Mouse (Mus musculus) spleen, postnatal 14 days (tissue): ENCODE measurements around the gene Grip1.
"Not testable (repeated sequence)": the region's sequence is repeated elsewhere in the genome, so short reads cannot be mapped to it uniquely, and the experiment has no call there.

Experiments used
- DNase-seq, 2 experiments: peaks; one replicate each; pipeline ENCODE4 v3.0.0; 2021 to 2022; ENCODE audit warnings: low spot score in 2 of 2

Grip1 gene

GRCm38 (mm10) chr10:120060579-120061237 is 607.1 kb downstream of the Grip1 start:
- no peak for DNase-seq

DNA sequence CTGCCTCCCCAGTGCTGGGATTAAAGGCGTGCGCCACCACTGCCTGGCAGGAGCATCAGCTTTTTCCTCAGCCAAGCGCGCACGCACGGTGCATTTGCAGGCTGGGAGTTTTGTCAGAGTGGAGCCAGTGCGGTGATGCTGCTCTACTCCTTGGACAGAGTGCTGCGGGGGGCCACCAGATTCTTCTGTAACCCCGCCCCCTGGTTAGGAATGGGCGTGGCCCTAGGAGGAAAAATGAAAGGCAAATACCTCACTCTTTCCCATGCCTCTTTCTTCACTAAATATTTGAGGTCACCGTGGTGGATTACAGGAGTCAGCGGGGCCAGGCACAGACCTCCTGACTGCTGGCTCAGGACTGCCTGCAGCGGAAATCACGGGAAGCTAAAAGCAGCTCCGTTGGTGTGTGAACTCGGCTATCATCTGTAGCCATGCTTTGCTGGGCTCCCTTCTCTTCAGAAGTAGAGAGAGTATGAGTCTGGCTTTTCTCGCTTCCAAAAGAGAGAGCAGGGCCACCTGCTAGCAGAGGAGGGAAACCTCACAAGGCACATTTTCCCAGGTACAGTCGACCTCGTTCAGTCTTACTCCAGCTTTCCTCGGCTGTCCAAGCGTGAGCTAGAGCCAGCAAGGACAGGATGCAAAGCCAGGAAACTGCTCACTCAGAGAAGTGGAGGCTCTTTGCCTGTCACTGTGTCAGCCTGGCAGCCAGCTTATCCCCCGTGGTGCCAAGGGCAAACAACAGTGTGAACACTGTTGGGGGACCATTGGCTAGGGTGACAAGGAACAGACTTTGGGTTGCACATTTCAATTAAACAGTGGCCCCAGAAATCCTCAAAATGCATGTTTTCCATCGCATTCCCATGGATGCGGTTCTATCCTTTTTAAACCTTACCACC is 607.9 kb downstream of the Grip1 start:
- DNase-seq, result no peak

DNA sequence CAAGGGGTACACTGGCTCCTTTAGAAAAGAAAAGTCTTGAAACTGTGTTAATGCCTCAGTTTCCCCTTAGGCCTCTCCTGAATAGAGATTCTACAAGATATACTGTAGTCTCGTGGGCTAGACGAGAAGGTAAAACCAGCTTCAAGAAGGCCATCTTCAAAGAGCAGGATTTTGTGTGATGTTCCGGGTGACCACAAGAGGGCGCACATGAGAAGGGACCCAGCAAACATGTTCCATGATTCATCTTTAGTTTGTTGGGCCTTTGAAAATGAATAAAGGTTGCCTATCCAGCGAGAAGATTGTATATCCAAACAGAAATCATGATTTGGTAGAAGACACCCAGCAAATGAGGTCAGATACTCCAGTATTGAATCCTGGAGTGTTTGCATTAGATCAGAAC is 610.8 kb downstream of the Grip1 start:
- DNase-seq, result peak in 1 of 2 experiments; percentile 43

DNA sequence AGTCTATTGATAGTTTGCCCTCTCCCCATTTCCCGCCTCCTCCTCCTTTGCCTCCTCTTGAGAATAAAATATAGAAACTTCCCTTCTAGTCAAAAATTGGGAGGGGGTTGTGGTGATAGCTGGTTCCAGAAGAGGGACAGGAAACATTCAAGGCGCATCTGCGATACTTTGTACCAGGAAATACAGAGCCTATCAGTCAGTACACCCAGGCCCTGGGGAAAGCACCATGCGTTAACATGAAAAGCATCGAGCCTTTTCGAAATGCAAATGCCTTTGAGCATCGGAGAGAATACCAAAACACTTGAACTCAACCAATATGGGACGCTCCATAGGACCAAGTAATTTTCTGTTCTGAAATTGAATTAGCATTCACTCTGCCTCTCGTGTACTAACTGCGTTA is 612.7 kb downstream of the Grip1 start:
- no peak for DNase-seq

- DNase-seq, result no peak
Measured at GRCm38 (mm10) chr10:120077850-120078249, 624.2 kb downstream of the Grip1 start.

- DNase-seq, result no peak
Measured at GRCm38 (mm10) chr10:120092548-120092947, 638.9 kb downstream of the Grip1 start.

GRCm38 (mm10) chr10:120095136-120095535 is 641.5 kb downstream of the Grip1 start:
- DNase-seq, result no peak

DNA sequence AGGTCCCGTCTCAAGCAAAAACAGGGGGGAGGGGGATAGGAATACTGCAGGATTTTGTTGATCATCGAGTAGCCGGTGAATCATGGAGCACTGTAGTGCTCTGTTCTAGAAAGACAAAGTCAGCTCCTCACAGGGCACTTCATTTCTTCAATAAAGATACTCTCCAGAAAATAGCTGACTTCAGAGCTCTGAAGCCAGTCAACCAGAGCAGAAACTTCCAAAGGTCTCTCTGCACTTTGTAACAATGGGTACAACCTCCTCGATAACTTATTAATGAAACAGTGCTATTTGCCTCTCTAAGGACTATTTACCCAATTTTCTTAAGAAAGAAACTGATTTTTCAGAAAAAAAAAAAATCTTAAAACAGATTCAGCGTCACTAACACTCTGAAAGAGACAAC is 642.1 kb downstream of the Grip1 start:
- DNase-seq, result no peak

- no peak for DNase-seq
Measured at GRCm38 (mm10) chr10:120097564-120097963, 643.9 kb downstream of the Grip1 start.

DNA sequence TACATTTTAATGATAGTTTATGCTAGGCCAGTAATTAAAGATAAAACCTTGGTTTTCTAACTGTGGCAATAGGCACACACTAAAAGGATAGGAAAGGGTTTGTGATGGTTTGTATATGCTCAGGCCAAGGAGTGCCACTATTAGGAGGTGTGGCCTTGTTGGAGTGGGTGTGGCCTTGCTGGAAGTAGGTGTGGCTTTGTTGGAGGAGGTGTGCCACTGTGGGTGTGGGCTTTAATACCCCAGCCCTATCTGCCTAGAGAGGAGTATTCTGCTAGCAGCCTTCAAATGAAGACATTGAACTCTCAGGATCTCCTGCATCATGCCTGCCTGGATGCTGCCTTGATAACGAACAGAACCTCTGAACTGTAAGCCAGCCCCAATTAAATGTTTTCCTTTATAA is 647.2 kb downstream of the Grip1 start:
- no peak for DNase-seq

DNA sequence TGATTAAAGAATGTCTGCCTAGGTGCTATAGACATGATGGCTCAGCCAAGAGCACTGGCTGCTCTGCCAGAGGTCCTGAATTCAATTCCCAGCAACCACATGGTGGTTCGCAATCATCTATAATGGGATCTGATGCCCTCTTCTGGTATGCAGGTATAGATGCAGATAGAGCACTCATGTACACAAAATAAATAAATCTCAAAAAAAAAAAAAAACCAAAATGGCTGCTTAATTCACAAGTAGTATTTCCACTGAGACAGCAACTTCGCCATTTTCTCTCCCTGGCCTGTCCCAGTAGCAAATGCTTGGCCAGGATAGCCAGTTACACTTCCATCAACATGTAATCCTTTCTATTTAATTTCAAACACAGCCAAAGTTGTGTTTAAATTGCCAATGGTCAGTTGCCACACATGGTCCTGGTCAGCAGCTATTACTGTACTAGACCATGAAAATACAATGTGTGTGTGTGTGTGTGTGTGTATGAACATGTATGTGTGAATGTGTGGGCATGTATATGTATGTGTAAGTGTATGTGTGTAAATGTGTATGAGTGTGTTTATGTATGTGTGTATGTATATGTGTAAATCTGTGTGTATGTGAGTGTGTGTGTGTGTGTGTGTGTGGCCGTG is 658.2 kb downstream of the Grip1 start:
- no peak for DNase-seq

- DNase-seq, result peak; percentile 99
Measured at GRCm38 (mm10) chr10:120112507-120113396, 659.1 kb downstream of the Grip1 start, which contains the start of gene Helb. Gene Helb (minus strand): TSS chr10:120112987.

- not testable (repeated sequence) for DNase-seq
Measured at GRCm38 (mm10) chr10:120113482-120113881, 659.9 kb downstream of the Grip1 start.

- no peak for DNase-seq
Measured at GRCm38 (mm10) chr10:120113980-120114379, 660.4 kb downstream of the Grip1 start.

- DNase-seq, result no peak
Measured at GRCm38 (mm10) chr10:120114493-120114892, 660.9 kb downstream of the Grip1 start.

GRCm38 (mm10) chr10:120115249-120115648 is 661.6 kb downstream of the Grip1 start:
- DNase-seq, result no peak

- no peak for DNase-seq
Measured at GRCm38 (mm10) chr10:120123721-120124120, 670.1 kb downstream of the Grip1 start.

GRCm38 (mm10) chr10:120124801-120125464 is 671.3 kb downstream of the Grip1 start:
- DNase-seq, result peak; percentile 58 to 74

DNA sequence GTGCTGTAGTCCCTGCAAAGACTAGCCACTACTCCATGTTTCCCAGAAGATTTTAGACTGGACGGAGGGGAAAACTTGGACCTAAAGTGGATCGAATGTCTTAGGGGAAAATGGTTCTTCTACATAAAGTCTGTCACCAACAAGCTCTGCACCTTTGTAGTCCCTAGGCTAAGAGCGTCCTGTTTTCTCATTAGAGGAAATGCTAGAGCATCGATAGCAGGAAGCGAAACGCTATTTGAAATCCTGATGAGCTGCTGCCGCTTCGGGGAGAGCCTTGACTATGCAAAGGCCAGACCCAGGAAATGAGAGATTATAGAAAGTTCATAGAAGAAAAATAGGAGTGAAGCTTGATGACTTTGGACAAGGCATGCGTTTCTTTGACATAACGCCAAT is 671.8 kb downstream of the Grip1 start:
- no peak for DNase-seq

DNA sequence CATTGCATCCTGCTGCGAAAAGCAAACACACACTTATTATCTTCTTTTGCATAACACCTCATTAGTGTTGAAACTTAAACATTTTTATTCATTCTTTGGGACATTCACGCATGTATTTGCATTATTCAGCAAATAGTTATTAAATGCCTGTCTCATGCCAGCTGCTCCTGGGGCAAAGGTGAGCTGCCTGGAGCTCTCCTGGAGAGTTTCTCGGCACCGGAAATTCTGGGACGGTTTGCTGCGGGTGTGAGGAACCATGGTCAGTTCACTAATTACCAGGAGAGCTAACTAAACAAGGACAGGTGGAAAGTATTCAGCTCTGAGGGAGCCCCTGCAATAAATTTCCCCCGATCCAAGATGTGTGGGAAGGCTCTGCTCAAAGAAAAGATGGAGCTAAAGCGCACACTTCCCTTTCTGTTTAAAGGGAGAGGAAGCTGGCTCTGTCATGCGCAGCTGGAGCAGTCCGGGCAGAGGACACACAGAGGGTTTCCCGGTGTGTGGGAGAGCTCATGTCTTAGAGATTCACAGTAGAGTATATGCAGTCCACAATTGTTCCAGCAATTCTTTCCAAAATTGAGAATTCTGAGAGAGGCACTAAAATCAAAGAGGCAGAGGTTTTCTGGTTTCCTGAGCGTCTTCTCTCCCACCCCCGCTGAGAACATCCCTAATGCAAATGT is 675.1 kb downstream of the Grip1 start:
- no peak for DNase-seq
